27 mouse cellular contexts compared by ENCODE assay signal in the genomic region with DNA sequence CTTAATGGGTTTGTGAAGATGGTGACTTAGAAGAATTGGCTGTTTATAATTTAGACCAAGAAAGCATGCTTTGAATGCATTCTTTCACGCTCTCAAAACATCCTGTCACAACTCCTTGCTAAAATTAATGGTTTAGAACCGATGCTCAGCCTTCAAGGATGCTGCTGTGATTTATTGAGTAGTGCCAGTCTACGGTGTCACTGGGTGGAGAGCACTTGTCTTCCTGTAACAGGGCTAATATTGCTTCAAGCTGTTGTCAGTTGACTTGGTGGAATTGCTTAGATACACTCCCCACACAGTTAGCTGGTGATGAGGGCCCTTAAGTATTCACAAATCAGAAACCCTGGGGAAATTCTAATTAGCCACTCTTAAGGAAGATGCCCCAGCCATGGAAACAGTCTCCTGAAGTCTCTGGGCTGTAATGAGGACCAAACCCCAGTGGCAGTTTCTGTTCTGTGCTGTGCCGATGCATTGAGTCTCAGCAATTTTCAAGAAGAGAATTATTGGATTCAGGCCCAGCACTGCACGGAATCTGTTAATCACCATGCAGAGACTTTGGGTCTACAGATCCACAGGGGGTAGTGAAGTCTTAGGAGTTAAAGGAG. TPM values are rescaled to one million over a fixed set of nuclear protein-coding genes. Genes with fewer than 3 reads are reported as not detected.
DNase-seq lines count a peak whose midpoint lies in the region; ATAC-seq and TF ChIP-seq lines count a peak whose summit lies in the region.
"Had no signal": no experiment of that assay in that cellular context is flagged by ENCODE, and none has a peak within 500 bp of the region (broad histone marks: within the 10 kb centered on the region; RNA-seq: fewer than 3 reads in every experiment).

No protein-coding gene starts in this region.

- no peak overlapping the region for H3K9ac ChIP-seq in embryonic facial prominence, embryonic 14.5 days (ENCODE audit: low read depth, low read length)
- no peak overlapping the region for H3K9ac ChIP-seq in hindbrain, embryonic 14.5 days
- H3K9ac ChIP-seq in hindbrain, embryonic 11.5 days (ENCODE audit: low read depth, low read length): no peak overlapping the region
- H3K9ac ChIP-seq in kidney, embryonic 15.5 days: no peak overlapping the region
- H3K9ac ChIP-seq in lung, embryonic 14.5 days: no peak overlapping the region
- H3K9ac ChIP-seq: embryonic facial prominence, embryonic 12.5 days; forebrain, embryonic 15.5 days; heart, embryonic 13.5 days; hindbrain, embryonic 12.5 days had no signal

- H3K9me3 ChIP-seq in embryonic facial prominence, embryonic 14.5 days (ENCODE audit: control insufficient read depth, low read length): no peaks in the 10 kb centered on the region
- H3K9me3 ChIP-seq in embryonic facial prominence, embryonic 10.5 days: no peaks in the 10 kb centered on the region
- H3K9me3 ChIP-seq in hindbrain, embryonic 14.5 days (ENCODE audit: control insufficient read depth, low read length): no peaks in the 10 kb centered on the region
- H3K9me3 ChIP-seq in hindbrain, embryonic 11.5 days (ENCODE audit: control insufficient read depth, low read length): no peaks in the 10 kb centered on the region
- H3K9me3 ChIP-seq in kidney, embryonic 15.5 days (replicated peaks): no peaks in the 10 kb centered on the region
- H3K9me3 ChIP-seq in lung, embryonic 14.5 days (ENCODE audit: low read depth, low read length): no peaks in the 10 kb centered on the region
- H3K9me3 ChIP-seq: embryonic facial prominence, embryonic 12.5 days; forebrain, embryonic 15.5 days; heart, embryonic 10.5 days; heart, embryonic 13.5 days; hindbrain, embryonic 12.5 days had no signal

- no peaks in the 10 kb centered on the region for H3K4me1 ChIP-seq in embryonic facial prominence, embryonic 14.5 days (ENCODE audit: control insufficient read depth, insufficient read depth, low read length)
- H3K4me1 ChIP-seq in embryonic facial prominence, embryonic 10.5 days: no peaks in the 10 kb centered on the region
- no peaks in the 10 kb centered on the region for H3K4me1 ChIP-seq in hindbrain, embryonic 14.5 days (replicated peaks; ENCODE audit: control insufficient read depth, insufficient read depth, low read length)
- H3K4me1 ChIP-seq in hindbrain, embryonic 11.5 days (replicated peaks; ENCODE audit: control insufficient read depth, insufficient read depth, low read length): no peaks in the 10 kb centered on the region
- H3K4me1 ChIP-seq in kidney, embryonic 15.5 days: no peaks in the 10 kb centered on the region
- H3K4me1 ChIP-seq in lung, embryonic 14.5 days (ENCODE audit: insufficient read depth): no peaks in the 10 kb centered on the region
- H3K4me1 ChIP-seq: embryonic facial prominence, embryonic 12.5 days; forebrain, embryonic 15.5 days; heart, embryonic 10.5 days; hindbrain, embryonic 12.5 days had no signal

- H3K36me3 ChIP-seq in embryonic facial prominence, embryonic 14.5 days (ENCODE audit: control insufficient read depth, insufficient read depth, low read length): no peaks in the 10 kb centered on the region
- no peaks in the 10 kb centered on the region for H3K36me3 ChIP-seq in embryonic facial prominence, embryonic 10.5 days (replicated peaks)
- H3K36me3 ChIP-seq in hindbrain, embryonic 14.5 days (replicated peaks; ENCODE audit: control insufficient read depth, insufficient read depth): no peaks in the 10 kb centered on the region
- H3K36me3 ChIP-seq in hindbrain, embryonic 11.5 days (ENCODE audit: control insufficient read depth, insufficient read depth, low read length): no peaks in the 10 kb centered on the region
- H3K36me3 ChIP-seq in kidney, embryonic 15.5 days: no peaks in the 10 kb centered on the region
- H3K36me3 ChIP-seq in lung, embryonic 14.5 days (ENCODE audit: insufficient read depth): no peaks in the 10 kb centered on the region
- H3K36me3 ChIP-seq: embryonic facial prominence, embryonic 12.5 days; forebrain, embryonic 15.5 days; heart, embryonic 10.5 days; heart, embryonic 13.5 days; hindbrain, embryonic 12.5 days had no signal

- ATAC-seq in embryonic facial prominence, embryonic 14.5 days (ENCODE audit: low read depth): peak; percentile 75; the same call in 1 of the 2 replicates
- 0 out of 2 replicates have a peak, but pooled peaks have one; percentile 27 for ATAC-seq in hindbrain, embryonic 14.5 days (ENCODE audit: low FRiP score)
- ATAC-seq in hindbrain, embryonic 11.5 days (ENCODE audit: low FRiP score): no peak
- ATAC-seq in kidney, embryonic 15.5 days (replicated peaks; ENCODE audit: low FRiP score): peak; percentile 81
- no peak for ATAC-seq in lung, embryonic 14.5 days (ENCODE audit: insufficient read depth)
- ATAC-seq: activated CD4-positive, CD25-positive, alpha-beta regulatory T cell, adult 4 months; forebrain, embryonic 15.5 days; hindbrain, embryonic 16.5 days had no signal

- no peak for TF ChIP-seq CTCF in lung, embryonic 14.5 days (IDR thresholded peaks at IDR 0.05; ENCODE audit: low read depth)

- H3K4me2 ChIP-seq in embryonic facial prominence, embryonic 14.5 days (ENCODE audit: low read depth, low read length): no peak overlapping the region
- H3K4me2 ChIP-seq in hindbrain, embryonic 14.5 days (replicated peaks): no peak overlapping the region
- no peak overlapping the region for H3K4me2 ChIP-seq in hindbrain, embryonic 11.5 days (replicated peaks; ENCODE audit: low read depth, low read length)
- no peak overlapping the region for H3K4me2 ChIP-seq in kidney, embryonic 15.5 days
- no peak overlapping the region for H3K4me2 ChIP-seq in lung, embryonic 14.5 days
- H3K4me2 ChIP-seq: embryonic facial prominence, embryonic 12.5 days; forebrain, embryonic 15.5 days; heart, embryonic 13.5 days; hindbrain, embryonic 12.5 days had no signal

- no peak overlapping the region for H3K4me3 ChIP-seq in embryonic facial prominence, embryonic 14.5 days (ENCODE audit: low read depth, low read length)
- no peak overlapping the region for H3K4me3 ChIP-seq in embryonic facial prominence, embryonic 10.5 days
- no peak overlapping the region for H3K4me3 ChIP-seq in hindbrain, embryonic 14.5 days (replicated peaks; ENCODE audit: low read length)
- no peak overlapping the region for H3K4me3 ChIP-seq in hindbrain, embryonic 11.5 days (ENCODE audit: low read depth, low read length)
- H3K4me3 ChIP-seq in kidney, embryonic 15.5 days (replicated peaks): no peak overlapping the region
- H3K4me3 ChIP-seq in lung, embryonic 14.5 days (ENCODE audit: low read depth, low read length): no peak overlapping the region
- H3K4me3 ChIP-seq: embryonic facial prominence, embryonic 12.5 days; erythroblast, embryonic 14.5 days; forebrain, embryonic 15.5 days; heart, adult 2 months; heart, embryonic 10.5 days; heart, embryonic 13.5 days; hindbrain, embryonic 12.5 days had no signal

- H3K27ac ChIP-seq in embryonic facial prominence, embryonic 14.5 days (replicated peaks; ENCODE audit: low read depth, low read length): no peak overlapping the region
- no peak overlapping the region for H3K27ac ChIP-seq in embryonic facial prominence, embryonic 10.5 days (replicated peaks)
- H3K27ac ChIP-seq in hindbrain, embryonic 14.5 days: no peak overlapping the region
- no peak overlapping the region for H3K27ac ChIP-seq in hindbrain, embryonic 11.5 days (ENCODE audit: low read depth, low read length)
- H3K27ac ChIP-seq in kidney, embryonic 15.5 days: no peak overlapping the region
- H3K27ac ChIP-seq in lung, embryonic 14.5 days (ENCODE audit: low read depth): no peak overlapping the region
- H3K27ac ChIP-seq: embryonic facial prominence, embryonic 12.5 days; forebrain, embryonic 15.5 days; heart, adult 2 months; heart, embryonic 10.5 days; heart, embryonic 13.5 days; hindbrain, embryonic 12.5 days had no signal

- H3K27me3 ChIP-seq in embryonic facial prominence, embryonic 14.5 days (replicated peaks; ENCODE audit: control insufficient read depth, insufficient read depth, low read length): no peaks in the 10 kb centered on the region
- H3K27me3 ChIP-seq in embryonic facial prominence, embryonic 10.5 days (replicated peaks; ENCODE audit: low read depth, poor library complexity, severe bottlenecking): no peaks in the 10 kb centered on the region
- no peaks in the 10 kb centered on the region for H3K27me3 ChIP-seq in hindbrain, embryonic 14.5 days (ENCODE audit: control insufficient read depth, insufficient read depth, low read length)
- no peaks in the 10 kb centered on the region for H3K27me3 ChIP-seq in hindbrain, embryonic 11.5 days (ENCODE audit: control insufficient read depth, insufficient read depth, low read length)
- H3K27me3 ChIP-seq in kidney, embryonic 15.5 days: no peaks in the 10 kb centered on the region
- no peaks in the 10 kb centered on the region for H3K27me3 ChIP-seq in lung, embryonic 14.5 days (ENCODE audit: insufficient read depth, low read length)
- H3K27me3 ChIP-seq: embryonic facial prominence, embryonic 12.5 days; forebrain, embryonic 15.5 days; heart, embryonic 13.5 days; hindbrain, embryonic 12.5 days had no signal

- 58% methylated on average over 5 of the region's 5 CpGs for WGBS in embryonic facial prominence, embryonic 14.5 days
- WGBS in embryonic facial prominence, embryonic 10.5 days: 78% methylated on average over 5 of the region's 5 CpGs
- WGBS in hindbrain, embryonic 14.5 days: 58% methylated on average over 5 of the region's 5 CpGs
- 73% methylated on average over 5 of the region's 5 CpGs for WGBS in hindbrain, embryonic 11.5 days
- whole genome bisulfite sequencing in kidney, embryonic 15.5 days: 46% methylated on average over 5 of the region's 5 CpGs
- WGBS in lung, embryonic 14.5 days: 55% methylated on average over 5 of the region's 5 CpGs

- peak; percentile 45 for DNase-seq in embryonic facial prominence, embryonic 14.5 days (ENCODE audit: low spot score)
- DNase-seq in embryonic facial prominence, embryonic 10.5 days (ENCODE audit: low spot score): no peak
- no peak for DNase-seq in hindbrain, embryonic 14.5 days (ENCODE audit: low spot score)
- no peak for DNase-seq in hindbrain, embryonic 11.5 days (ENCODE audit: low spot score)
- DNase-seq in kidney, postnatal 10 days: no peak
- DNase-seq in lung, embryonic 14.5 days: peak; percentile 2
- DNase-seq in lung, postnatal 10 days: no peak
- DNase-seq: adrenal gland, adult 8-10 months; adrenal gland, postnatal 25 days; cerebellum, adult 18-20 months; cerebellum, adult 9-10 months; cerebellum, postnatal 14 days; gastrocnemius, postnatal 10 days; gastrocnemius, postnatal 36 days; heart, adult 2 months; heart, postnatal 14 days; heart, postnatal 4 days had no signal

RNA-seq across cellular contexts. Expression of a gene that starts 38.8 kb away (rescaled TPM):
- not detected in 2 replicates for polyA plus RNA-seq in embryonic facial prominence, embryonic 14.5 days (2014; fragmentation: Nextera tagmentation; extraction: Ambion mirVana)
- polyA plus RNA-seq in embryonic facial prominence, embryonic 10.5 days (2016; fragmentation: Nextera tagmentation; extraction: Ambion mirVana): not detected in 2 replicates
- not detected in 2 replicates for polyA plus RNA-seq in hindbrain, embryonic 14.5 days (2014; fragmentation: Nextera tagmentation; extraction: Ambion mirVana)
- polyA plus RNA-seq in hindbrain, embryonic 11.5 days (2014; fragmentation: Nextera tagmentation; extraction: Ambion mirVana): not detected in 2 replicates
- not detected in 2 replicates for polyA plus RNA-seq in kidney, embryonic 15.5 days (2015; fragmentation: Nextera tagmentation; extraction: Ambion mirVana)
- not detected in 2 replicates for polyA plus RNA-seq in lung, embryonic 14.5 days (2014; fragmentation: Nextera tagmentation; extraction: Ambion mirVana)
- polyA plus RNA-seq: embryonic facial prominence, embryonic 12.5 days; erythroblast, embryonic 14.5 days; forebrain, embryonic 15.5 days; heart, adult 2 months; heart, embryonic 10.5 days; heart, embryonic 13.5 days; heart, embryonic 16.5 days; hindbrain, embryonic 12.5 days; hindbrain, embryonic 16.5 days had no signal

Comparison
In these comparisons a context has a peak if more than half of its experiments do, and no peak if none do; other contexts are left out.
1. ATAC-seq: peak in embryonic facial prominence, embryonic 14.5 days (single experiment), hindbrain, embryonic 14.5 days (single experiment) and kidney, embryonic 15.5 days (single experiment); none in hindbrain, embryonic 11.5 days (single experiment) and lung, embryonic 14.5 days (single experiment).
2. DNase-seq: peak in embryonic facial prominence, embryonic 14.5 days (single experiment) and lung, embryonic 14.5 days (single experiment); none in embryonic facial prominence, embryonic 10.5 days (single experiment), hindbrain, embryonic 14.5 days (single experiment), hindbrain, embryonic 11.5 days (single experiment), kidney, postnatal 10 days (single experiment) and lung, postnatal 10 days (single experiment).